28 mouse cellular contexts compared by ENCODE assay signal in genomic region chr14:25407111-25407510, GRCm38 (mm10). TPM values are rescaled to one million over a fixed set of nuclear protein-coding genes. Genes with fewer than 3 reads are reported as not detected.
DNase-seq lines count a peak whose midpoint lies in the region; ATAC-seq lines count a peak whose summit lies in the region.
"Had no signal": no experiment of that assay in that cellular context is flagged by ENCODE, and none has a peak within 500 bp of the region (broad histone marks: within the 10 kb centered on the region; RNA-seq: fewer than 3 reads in every experiment).

No protein-coding gene starts in this region.

- no peaks in the 10 kb centered on the region for H3K27me3 ChIP-seq in heart, embryonic 12.5 days (replicated peaks)
- peaks cover 5% of the 10 kb centered on the region; the same call in 1 of the 2 replicates for H3K27me3 ChIP-seq in midbrain, embryonic 10.5 days (ENCODE audit: low read depth, poor library complexity, severe bottlenecking)
- no peaks in the 10 kb centered on the region for H3K27me3 ChIP-seq in midbrain, embryonic 11.5 days (ENCODE audit: control insufficient read depth, insufficient read depth, low read length)
- H3K27me3 ChIP-seq: embryonic facial prominence, embryonic 13.5 days; Patski had no signal

- no peaks in the 10 kb centered on the region for H3K36me3 ChIP-seq in heart, embryonic 12.5 days
- H3K36me3 ChIP-seq in midbrain, embryonic 10.5 days: no peaks in the 10 kb centered on the region
- H3K36me3 ChIP-seq in midbrain, embryonic 11.5 days (ENCODE audit: control insufficient read depth, insufficient read depth, low read length): no peaks in the 10 kb centered on the region
- H3K36me3 ChIP-seq: embryonic facial prominence, embryonic 10.5 days; embryonic facial prominence, embryonic 13.5 days; G1E; hindbrain, embryonic 12.5 days; hindbrain, embryonic 15.5 days had no signal

- DNase-seq in adrenal gland, adult (ENCODE audit: inconsistent age in 2 of 2, low spot score in 1 of 2): peak; percentile 50 to 71
- no peak for DNase-seq in adrenal gland, postnatal 10 days
- peak; percentile 23 for DNase-seq in adrenal gland, postnatal 14 days
- DNase-seq in adrenal gland, postnatal 25 days: no peak
- no peak for DNase-seq in heart, postnatal 14 days
- no peak for DNase-seq in midbrain, embryonic 10.5 days (ENCODE audit: low spot score)
- DNase-seq in midbrain, embryonic 11.5 days (ENCODE audit: low spot score, missing footprints): no peak
- DNase-seq: cerebellum, adult 11-12 months; cerebellum, adult 8-10 months; cerebellum, postnatal 10 days; cerebellum, postnatal 36 days; embryo, embryonic 11 days; forebrain, postnatal 0 days; gastrocnemius, postnatal 25 days; heart, adult 18-20 months; heart, postnatal 36 days; kidney, adult 2 months had no signal

- no peaks in the 10 kb centered on the region for H3K9me3 ChIP-seq in heart, embryonic 12.5 days (replicated peaks)
- H3K9me3 ChIP-seq in midbrain, embryonic 10.5 days (replicated peaks): no peaks in the 10 kb centered on the region
- no peaks in the 10 kb centered on the region for H3K9me3 ChIP-seq in midbrain, embryonic 11.5 days (ENCODE audit: control insufficient read depth, low read length)
- H3K9me3 ChIP-seq: embryonic facial prominence, embryonic 10.5 days; embryonic facial prominence, embryonic 13.5 days; hindbrain, embryonic 12.5 days; hindbrain, embryonic 15.5 days had no signal

- no peak overlapping the region for H3K4me2 ChIP-seq in heart, embryonic 12.5 days
- H3K4me2 ChIP-seq in midbrain, embryonic 11.5 days: no peak overlapping the region
- H3K4me2 ChIP-seq: embryonic facial prominence, embryonic 13.5 days; heart, embryonic 11.5 days; hindbrain, embryonic 12.5 days; hindbrain, embryonic 15.5 days had no signal

- 73% methylated on average over 7 of the region's 7 CpGs for WGBS in heart, embryonic 12.5 days
- 81% methylated on average over 7 of the region's 7 CpGs for WGBS in midbrain, embryonic 10.5 days
- 75% methylated on average over 7 of the region's 7 CpGs for WGBS in midbrain, embryonic 11.5 days

- peak overlapping the region; percentile 42; the same call in 1 of the 2 replicates for H3K27ac ChIP-seq in heart, embryonic 12.5 days (ENCODE audit: poor library complexity, severe bottlenecking)
- H3K27ac ChIP-seq in midbrain, embryonic 10.5 days (replicated peaks): peak overlapping the region; percentile 42; the same call in 1 of the 2 replicates
- no peak overlapping the region for H3K27ac ChIP-seq in midbrain, embryonic 11.5 days (ENCODE audit: low read depth, low read length)
- H3K27ac ChIP-seq: embryonic facial prominence, embryonic 10.5 days; embryonic facial prominence, embryonic 13.5 days; hindbrain, embryonic 12.5 days; hindbrain, embryonic 15.5 days had no signal

- H3K4me1 ChIP-seq in heart, embryonic 12.5 days (replicated peaks): peaks cover 45% of the 10 kb centered on the region
- H3K4me1 ChIP-seq in midbrain, embryonic 10.5 days: peaks cover 37% of the 10 kb centered on the region
- peaks cover 2% of the 10 kb centered on the region; the same call in 1 of the 2 replicates for H3K4me1 ChIP-seq in midbrain, embryonic 11.5 days (ENCODE audit: control insufficient read depth, insufficient read depth, low read length)
- H3K4me1 ChIP-seq: embryonic facial prominence, embryonic 13.5 days; hindbrain, embryonic 15.5 days had no signal

- H3K9ac ChIP-seq in heart, embryonic 12.5 days: no peak overlapping the region
- H3K9ac ChIP-seq in midbrain, embryonic 11.5 days (ENCODE audit: low read length): no peak overlapping the region
- H3K9ac ChIP-seq: embryonic facial prominence, embryonic 13.5 days; forebrain, postnatal 0 days; hindbrain, embryonic 12.5 days; hindbrain, embryonic 15.5 days had no signal

- no peak for ATAC-seq in heart, embryonic 12.5 days (ENCODE audit: insufficient number of reproducible peaks, low FRiP score)
- ATAC-seq in midbrain, embryonic 11.5 days (ENCODE audit: low FRiP score): no peak
- ATAC-seq: forebrain, embryonic 14.5 days; forebrain, postnatal 0 days; intestine, postnatal 0 days; Patski had no signal

- intact Hi-C loops in heart, postnatal 14 days (cut with DNase I): loop anchor here (5.0 kb wide), 1 partner anchor 35 kb away; no protein-coding TSS in a partner anchor

- H3K4me3 ChIP-seq in heart, embryonic 12.5 days: no peak overlapping the region
- H3K4me3 ChIP-seq in midbrain, embryonic 10.5 days: no peak overlapping the region
- no peak overlapping the region for H3K4me3 ChIP-seq in midbrain, embryonic 11.5 days (ENCODE audit: low read depth, low read length)
- H3K4me3 ChIP-seq: embryonic facial prominence, embryonic 10.5 days; embryonic facial prominence, embryonic 13.5 days; erythroblast, embryonic 14.5 days; hindbrain, embryonic 12.5 days; hindbrain, embryonic 15.5 days had no signal

RNA-seq across cellular contexts. Expression of gene Zmiz1, which starts 51.9 kb away (rescaled TPM):
- total RNA-seq in adrenal gland, postnatal 10 days (2021): 10 to 100 TPM; 63.8 to 73.3 TPM
- 96.4 and 96.9 TPM in 2 replicates for total RNA-seq in adrenal gland, postnatal 14 days (2021)
- total RNA-seq in adrenal gland, postnatal 25 days (2021): 125 and 153 TPM in 2 replicates
- 34.2 and 41.4 TPM in 2 replicates for polyA plus RNA-seq in heart, embryonic 12.5 days (2016; fragmentation: Nextera tagmentation; extraction: Ambion mirVana)
- total RNA-seq in heart, postnatal 14 days (2021): 10 to 100 TPM; 53.9 to 59.4 TPM
- polyA plus RNA-seq in midbrain, embryonic 10.5 days (2016; fragmentation: Nextera tagmentation; extraction: Ambion mirVana): 42.2 and 55.8 TPM in 2 replicates
- 47.7 and 51.5 TPM in 2 replicates for polyA plus RNA-seq in midbrain, embryonic 11.5 days (2014; fragmentation: Nextera tagmentation; extraction: Ambion mirVana)

Comparison
In these comparisons a context has a peak if more than half of its experiments do, and no peak if none do; other contexts are left out.
1. DNase-seq: peak in adrenal gland, adult (2 of 2) and adrenal gland, postnatal 14 days (single experiment); none in adrenal gland, postnatal 10 days (single experiment), adrenal gland, postnatal 25 days (single experiment), heart, postnatal 14 days (0 of 2), midbrain, embryonic 10.5 days (single experiment) and midbrain, embryonic 11.5 days (single experiment).